Mouse (Mus musculus) cerebellum, adult 2 months (tissue): ENCODE results near the gene Creb3l4.

ENCODE experiments used
- CTCF ChIP-seq: fragments of 200-500 bp; IDR thresholded peaks from 2 replicates; pipeline ENCODE4 v1.5.1; 2011; ENCODE audit warnings: low read depth, mild to moderate bottlenecking, control low read depth, low read length, moderate library complexity, borderline replicate concordance; ENCODE audit not compliant: insufficient read depth
- POLR2A ChIP-seq: fragments of 200-500 bp; IDR thresholded peaks from 2 replicates; pipeline ENCODE4 v1.6.1; 2011; ENCODE audit warnings: low read length, control low read depth, borderline replicate concordance; ENCODE audit not compliant: insufficient read depth

GRCm38 (mm10) chr3:90190859-90191510 lies 52.3 kb downstream of the Creb3l4 start:
- no peak for TF ChIP-seq CTCF
- no peak for TF ChIP-seq POLR2A
